Mouse (Mus musculus) ES-Bruce4 (cell line): ENCODE measurements at regions not wholly inside any gene's neighbourhood (a gene's known extent, or its start where the extent isn't known, plus 50 kb on each side); places are given as distances from the start of the nearest gene placed in this dataset.

Experiments
- EP300 ChIP-seq: IDR thresholded peaks from 2 replicates; pipeline ENCODE4 v1.6.1; 2011; ENCODE audit warnings: low read depth, low read length; ENCODE audit not compliant: insufficient read depth
- POLR2A ChIP-seq: IDR thresholded peaks from one replicate; pipeline ENCODE4 v1.8.1; 2011; ENCODE audit warnings: low read length; ENCODE audit not compliant: insufficient read depth

DNA sequence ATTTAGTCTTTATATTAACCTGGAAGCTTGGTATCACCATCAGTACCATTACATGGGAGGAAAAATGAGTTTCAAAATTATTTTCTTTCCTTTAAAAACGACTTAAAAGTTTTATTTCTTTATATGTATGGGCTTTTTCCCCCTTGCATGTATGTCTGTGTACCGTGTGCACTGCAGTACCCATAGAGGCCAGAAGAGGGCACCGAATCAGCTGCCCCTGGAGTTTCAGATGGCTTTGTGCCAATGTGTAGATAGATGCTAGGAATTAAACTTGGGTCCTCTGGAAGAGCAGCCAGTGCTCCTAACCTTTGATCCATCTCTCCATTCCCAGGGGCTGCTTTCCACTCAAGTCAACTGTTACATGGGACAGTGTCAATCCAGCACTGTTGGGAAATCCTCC lies 79.9 kb upstream of the Zfp64 start:
- no peak for TF ChIP-seq POLR2A
- no peak for TF ChIP-seq EP300
